Mouse (Mus musculus) inflammation-experienced regulatory T-cells, adult 16 weeks (primary cell): ENCODE results near the gene Adcy6. TPM values are rescaled to one million over a fixed set of nuclear protein-coding genes. Genes with fewer than 3 reads are reported as not detected.

ENCODE experiments used
- polyA plus RNA-seq: library from polyadenylated mRNA; unstranded; fragments of 100-300 nt; shearing (Covaris generic); gene quantifications from one replicate; pipeline ENCODE4 v1.2.1, GENCODE M21; 2017

Gene Adcy6
- polyA plus RNA-seq = 2.1 TPM

GRCm38 (mm10) chr15:98609331-98610130 is at the start of gene Adcy6:
Gene Adcy6 (minus strand): TSS chr15:98610076.

DNA sequence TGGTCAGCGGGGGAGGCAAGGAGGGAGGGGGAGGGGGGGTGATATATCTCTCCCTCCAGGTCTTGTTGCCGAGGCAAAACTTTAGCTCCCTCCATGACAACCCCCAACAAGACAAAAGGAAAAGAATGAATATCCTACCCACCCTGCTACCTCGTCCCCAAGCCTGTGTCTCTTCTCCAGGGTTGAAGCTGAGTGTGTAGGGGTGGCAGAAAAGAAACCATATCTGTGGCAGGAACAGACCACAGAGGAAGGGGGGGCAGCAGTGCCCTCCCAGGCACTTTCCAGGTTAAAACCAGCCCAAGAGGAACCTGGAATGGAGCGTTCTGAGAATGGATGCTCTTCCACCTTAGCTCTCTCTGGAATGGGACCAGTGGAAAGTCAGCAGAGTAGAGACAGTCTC is 20.7 kb upstream of the Adcy6 start, which contains the start of gene Cacnb3:
TSS of gene Cacnb3 (plus strand) at position 301 of the 400 bp plus-strand sequence.

DNA sequence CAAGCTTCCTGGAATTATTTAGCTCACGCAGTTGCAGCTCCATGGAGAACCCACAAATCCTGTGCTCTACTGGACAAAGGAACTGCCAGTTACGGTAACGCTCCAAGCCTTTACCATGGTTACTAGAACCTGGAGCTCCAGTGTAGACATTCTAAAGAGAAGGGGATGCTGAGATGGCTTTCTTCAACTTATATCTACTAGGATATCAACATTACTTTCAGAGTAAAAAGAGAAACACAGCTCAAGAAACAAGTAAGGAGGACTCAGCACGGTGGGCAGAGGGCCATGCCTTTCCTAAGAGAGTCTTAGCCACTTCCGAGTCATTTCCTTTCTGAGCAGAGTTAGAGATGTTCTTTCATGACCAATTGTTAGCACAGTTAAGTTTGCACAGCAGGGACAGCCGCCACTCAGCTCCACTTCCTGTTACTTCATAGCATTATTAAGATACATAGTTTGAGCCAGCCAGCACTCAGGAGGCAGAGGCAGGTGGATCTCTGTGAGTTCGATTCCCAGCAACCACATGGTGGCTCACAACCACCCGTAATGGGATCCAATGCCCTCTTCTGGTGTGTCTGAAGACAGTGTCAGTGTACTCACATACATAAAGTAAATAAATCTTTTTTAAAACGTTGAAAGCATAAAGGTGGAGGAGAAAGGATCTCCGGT is 38.9 kb downstream of the Adcy6 start, which contains the start of the genes Ccnt1 and 4930415O20Rik:
TSS of gene Ccnt1 (minus strand) at position 51 of the 666 bp plus-strand sequence.
TSS of gene 4930415O20Rik (plus strand) at position 132 of the 666 bp plus-strand sequence.

Other genes starting within 250 kb of the Adcy6 start
- gene Olfr283, start 229.1 kb downstream of the Adcy6 start, polyA plus RNA-seq = not detected
- gene Olfr282, start 178.9 kb downstream of the Adcy6 start, polyA plus RNA-seq = not detected
- gene Olfr281, start 157.5 kb downstream of the Adcy6 start, polyA plus RNA-seq = not detected
- not detected for gene OR5BS1P, start 140.2 kb downstream of the Adcy6 start, polyA plus RNA-seq
- gene Lalba, start 127.4 kb downstream of the Adcy6 start, polyA plus RNA-seq = not detected
- 0.05 TPM for gene Olfr279, start 117.7 kb downstream of the Adcy6 start, polyA plus RNA-seq
- gene Kansl2, start 75.8 kb downstream of the Adcy6 start, polyA plus RNA-seq = 46.7 TPM
- 84.8 TPM for gene Ccnt1, start 39.2 kb downstream of the Adcy6 start, polyA plus RNA-seq
- gene 4930415O20Rik, start 39.1 kb downstream of the Adcy6 start, polyA plus RNA-seq = not detected
- 0.43 TPM for gene Cacnb3, start 20.8 kb upstream of the Adcy6 start, polyA plus RNA-seq
- 35.7 TPM for gene Ddx23, start 52.8 kb upstream of the Adcy6 start, polyA plus RNA-seq
- 1.3 TPM for gene Rnd1, start 67.4 kb upstream of the Adcy6 start, polyA plus RNA-seq
- not detected for gene Ccdc65, start 98.1 kb upstream of the Adcy6 start, polyA plus RNA-seq
- gene Fkbp11, start 118.1 kb upstream of the Adcy6 start, polyA plus RNA-seq = 1.0 TPM
- 71.9 TPM for gene Arf3, start 153.1 kb upstream of the Adcy6 start, polyA plus RNA-seq
- gene Wnt10b, start 168.1 kb upstream of the Adcy6 start, polyA plus RNA-seq = not detected
- not detected for gene Wnt1, start 179.8 kb upstream of the Adcy6 start, polyA plus RNA-seq
- not detected for gene Ddn, start 199.4 kb upstream of the Adcy6 start, polyA plus RNA-seq
- gene Prkag1, start 221.4 kb upstream of the Adcy6 start, polyA plus RNA-seq = 137 TPM